9 mouse cellular contexts compared by ENCODE assay signal in genomic region chr3:95666124-95666844, GRCm38 (mm10). TPM values are rescaled to one million over a fixed set of nuclear protein-coding genes. Genes with fewer than 3 reads are reported as not detected.
DNase-seq lines count a peak whose midpoint lies in the region; ATAC-seq and TF ChIP-seq lines count a peak whose summit lies in the region.
"Had no signal": no experiment of that assay in that cellular context is flagged by ENCODE, and none has a peak within 500 bp of the region (broad histone marks: within the 10 kb centered on the region; RNA-seq: fewer than 3 reads in every experiment).

No protein-coding gene starts in this region.

- H3K27ac ChIP-seq in heart, embryonic 16.5 days (ENCODE audit: low read length) = peak overlapping the region; percentile 95
- H3K27ac ChIP-seq in lung, embryonic 14.5 days (ENCODE audit: low read depth) = peak overlapping the region; percentile 94
- H3K27ac ChIP-seq: limb, embryonic 12.5 days had no signal

- H3K36me3 ChIP-seq in heart, embryonic 16.5 days (ENCODE audit: control insufficient read depth, insufficient read depth) = peaks cover 29% of the 10 kb centered on the region
- H3K36me3 ChIP-seq in lung, embryonic 14.5 days (ENCODE audit: insufficient read depth) = peaks cover 51% of the 10 kb centered on the region

- intact Hi-C loops in heart, postnatal 25 days (cut with DNase I) = no loop called here

- H3K9me3 ChIP-seq in heart, embryonic 16.5 days (replicated peaks; ENCODE audit: control insufficient read depth, low read length) = no peaks in the 10 kb centered on the region
- no peaks in the 10 kb centered on the region for H3K9me3 ChIP-seq in lung, embryonic 14.5 days (ENCODE audit: low read depth, low read length)

- peak overlapping the region; percentile 19 for H3K9ac ChIP-seq in heart, embryonic 16.5 days (ENCODE audit: low read length)
- H3K9ac ChIP-seq in lung, embryonic 14.5 days = no peak overlapping the region
- H3K9ac ChIP-seq: limb, embryonic 12.5 days had no signal

- no peaks in the 10 kb centered on the region for H3K27me3 ChIP-seq in heart, embryonic 16.5 days (ENCODE audit: control insufficient read depth, insufficient read depth, low read length)
- H3K27me3 ChIP-seq in lung, embryonic 14.5 days (ENCODE audit: insufficient read depth, low read length) = no peaks in the 10 kb centered on the region
- H3K27me3 ChIP-seq: limb, embryonic 12.5 days had no signal

- peak; percentile 98 for DNase-seq in heart, adult 11 months
- no peak for DNase-seq in heart, postnatal 25 days (ENCODE audit: low spot score)
- peak; percentile 86 for DNase-seq in adrenal gland, adult 2 months
- peak; percentile 68 for DNase-seq in lung, embryonic 14.5 days
- DNase-seq in thymus, postnatal 10 days (ENCODE audit: low spot score in 2 of 2) = peak; percentile 77 to 79

- ATAC-seq in heart, embryonic 16.5 days (replicated peaks; ENCODE audit: extremely low read depth, insufficient read depth, low FRiP score) = peak; percentile 66
- peak; percentile 69; the same call in 1 of the 2 replicates for ATAC-seq in lung, embryonic 14.5 days (ENCODE audit: insufficient read depth)
- ATAC-seq in frontal cortex, adult (ENCODE audit: low TSS enrichment) = no peak
- no peak for ATAC-seq in granulocyte monocyte progenitor cell, adult 5-6 weeks (replicated peaks; ENCODE audit: poor library complexity, severe bottlenecking)

- no peak overlapping the region for H3K4me3 ChIP-seq in heart, embryonic 16.5 days (ENCODE audit: low read length)
- no peak overlapping the region for H3K4me3 ChIP-seq in lung, embryonic 14.5 days (ENCODE audit: low read depth, low read length)
- H3K4me3 ChIP-seq: limb, embryonic 12.5 days had no signal

- H3K4me2 ChIP-seq in heart, embryonic 16.5 days (ENCODE audit: low read depth, low read length) = peak overlapping the region; percentile 35
- H3K4me2 ChIP-seq in lung, embryonic 14.5 days = peak overlapping the region; percentile 19; the same call in 1 of the 2 replicates
- H3K4me2 ChIP-seq: limb, embryonic 12.5 days had no signal

- WGBS in heart, embryonic 16.5 days = 18% methylated on average over 6 of the region's 6 CpGs
- WGBS in lung, embryonic 14.5 days = 15% methylated on average over 6 of the region's 6 CpGs

- H3K4me1 ChIP-seq in heart, embryonic 16.5 days (ENCODE audit: control insufficient read depth, insufficient read depth, low read length) = peaks cover 68% of the 10 kb centered on the region
- H3K4me1 ChIP-seq in lung, embryonic 14.5 days (ENCODE audit: insufficient read depth) = peaks cover 35% of the 10 kb centered on the region

- no peak for TF ChIP-seq CTCF in lung, embryonic 14.5 days (IDR thresholded peaks at IDR 0.05; ENCODE audit: low read depth)

RNA-seq across cellular contexts. Expression of gene Mcl1, which starts 7.7 kb away (rescaled TPM):
- total RNA-seq in heart, postnatal 25 days (2021) = 100 to 1,000 TPM; 128 to 152 TPM
- total RNA-seq in adrenal gland, adult 2 months (2021) = 100 to 1,000 TPM; 152 to 159 TPM
- polyA plus RNA-seq in adrenal gland, adult 2 months (2012; rRNA removed) = 272 and 291 TPM in 2 replicates
- 31.9 and 38.3 TPM in 2 replicates for polyA plus RNA-seq in heart, embryonic 16.5 days (2015; fragmentation: Nextera tagmentation; extraction: Ambion mirVana)
- polyA plus RNA-seq in lung, embryonic 14.5 days (2014; fragmentation: Nextera tagmentation; extraction: Ambion mirVana) = 82.3 and 83.2 TPM in 2 replicates
- 88.5 and 94.4 TPM in 2 replicates for total RNA-seq in granulocyte monocyte progenitor cell, adult 5-6 weeks (2014; fragmentation: Nextera tagmentation)
- total RNA-seq in granulocyte monocyte progenitor cell, adult 5-6 weeks (2017) = 123 and 124 TPM in 2 replicates

RNA-seq across cellular contexts. Expression of gene Adamtsl4, which starts 21.4 kb away (rescaled TPM):
- total RNA-seq in heart, postnatal 25 days (2021) = 10 to 100 TPM; 52.6 to 64.6 TPM
- 1 to 10 TPM; 6.0 to 8.8 TPM for total RNA-seq in adrenal gland, adult 2 months (2021)
- 11.0 and 17.4 TPM in 2 replicates for polyA plus RNA-seq in adrenal gland, adult 2 months (2012; rRNA removed)
- polyA plus RNA-seq in heart, embryonic 16.5 days (2015; fragmentation: Nextera tagmentation; extraction: Ambion mirVana) = 8.5 and 13.7 TPM in 2 replicates
- 1.6 and 4.0 TPM in 2 replicates for polyA plus RNA-seq in lung, embryonic 14.5 days (2014; fragmentation: Nextera tagmentation; extraction: Ambion mirVana)
- total RNA-seq in granulocyte monocyte progenitor cell, adult 5-6 weeks (2014; fragmentation: Nextera tagmentation) = 0.23 and 1.4 TPM in 2 replicates
- 0.17 TPM in 1 of 2 replicates, not detected in the other for total RNA-seq in granulocyte monocyte progenitor cell, adult 5-6 weeks (2017)

RNA-seq across cellular contexts. Expression of gene Ensa, which starts 41.5 kb away (rescaled TPM):
- 10 to 100 TPM; 67.4 to 72.2 TPM for total RNA-seq in heart, postnatal 25 days (2021)
- total RNA-seq in adrenal gland, adult 2 months (2021) = 100 to 1,000 TPM in 1 of 2 experiments, 10 to 100 TPM in 1; 82.5 to 104 TPM
- polyA plus RNA-seq in adrenal gland, adult 2 months (2012; rRNA removed) = 7.2 and 9.0 TPM in 2 replicates
- 51.1 and 53.0 TPM in 2 replicates for polyA plus RNA-seq in heart, embryonic 16.5 days (2015; fragmentation: Nextera tagmentation; extraction: Ambion mirVana)
- polyA plus RNA-seq in lung, embryonic 14.5 days (2014; fragmentation: Nextera tagmentation; extraction: Ambion mirVana) = 64.8 and 66.7 TPM in 2 replicates
- 44.2 and 44.3 TPM in 2 replicates for total RNA-seq in granulocyte monocyte progenitor cell, adult 5-6 weeks (2014; fragmentation: Nextera tagmentation)
- 47.7 and 63.0 TPM in 2 replicates for total RNA-seq in granulocyte monocyte progenitor cell, adult 5-6 weeks (2017)

Comparison
In these comparisons a context has a peak if more than half of its experiments do, and no peak if none do; other contexts are left out.
1. ATAC-seq: peak in heart, embryonic 16.5 days (single experiment) and lung, embryonic 14.5 days (single experiment); none in frontal cortex, adult (single experiment) and granulocyte monocyte progenitor cell, adult 5-6 weeks (single experiment).
2. RNA of gene Adamtsl4, which starts 21.4 kb away (total RNA-seq): 52.6 to 64.6 TPM in heart, postnatal 25 days; 6.0 to 8.8 TPM in adrenal gland, adult 2 months and 0.17 to 1.4 TPM in granulocyte monocyte progenitor cell, adult 5-6 weeks; every median in the first group is over 4 times any median in the second.